Mouse (Mus musculus) MEL (cell line): Measurements from ENCODE around the gene Fmo5. TPM values are rescaled to one million over a fixed set of nuclear protein-coding genes. Genes with fewer than 3 reads are reported as not detected.

Experiments
- DNase-seq: peaks from one replicate; pipeline ENCODE4 v3.0.0; 2011; ENCODE audit warnings: low read depth, low spot score
- H3K27ac ChIP-seq: 2 replicates; pipeline ENCODE4 v1.5.1; 2012; ENCODE audit warnings: low read depth, mild to moderate bottlenecking, control low read depth, low read length, moderate library complexity; ENCODE audit not compliant: control insufficient read depth
- H3K27me3 ChIP-seq, 2 experiments: fragments of 150-350 bp in 1 of 2; sonication (generic) in 1 of 2; 2 replicates each; pipeline ENCODE4 v1.6.1; 2012; ENCODE audit warnings: low read length in 2 of 2, mild to moderate bottlenecking in 2 of 2, improper control_type of control experiment in 1 of 2, moderate library complexity in 1 of 2; ENCODE audit not compliant: insufficient read depth in 2 of 2, control insufficient read depth in 1 of 2
- H3K36me3 ChIP-seq, 2 experiments: 2 replicates each; pipeline ENCODE4 v1.6.1; 2012 to 2014; ENCODE audit warnings: low read length in 2 of 2, improper control_type of control experiment in 1 of 2, inconsistent platforms in 1 of 2, mild to moderate bottlenecking in 1 of 2; ENCODE audit not compliant: insufficient read depth in 2 of 2, control insufficient read depth in 1 of 2
- H3K4me1 ChIP-seq, 2 experiments: fragments of 150-350 bp in 1 of 2; sonication (generic) in 1 of 2; 2 replicates each; pipeline ENCODE4 v1.6.1; 2012; ENCODE audit warnings: low read length in 2 of 2, improper control_type of control experiment in 1 of 2, mild to moderate bottlenecking in 1 of 2; ENCODE audit not compliant: insufficient read depth in 2 of 2, control insufficient read depth in 1 of 2
- H3K4me3 ChIP-seq, 2 experiments: fragments of 150-350 bp in 1 of 2; sonication (generic) in 1 of 2; 2 replicates each; pipeline ENCODE4 v1.5.1; 2012; ENCODE audit warnings: low read depth in 2 of 2, low read length in 2 of 2, mild to moderate bottlenecking in 2 of 2, moderate library complexity in 2 of 2, control low read depth in 1 of 2, improper control_type of control experiment in 1 of 2; ENCODE audit not compliant: control insufficient read depth in 1 of 2, insufficient read depth in 1 of 2
- H3K79me2 ChIP-seq: 2 replicates; pipeline ENCODE4 v1.6.1; 2012; ENCODE audit warnings: mild to moderate bottlenecking, low read length, moderate library complexity; ENCODE audit not compliant: control insufficient read depth, poor library complexity, insufficient read depth
- H3K9ac ChIP-seq: 2 replicates; pipeline ENCODE4 v1.6.1; 2012; ENCODE audit warnings: low read depth, mild to moderate bottlenecking, control low read depth, low read length, moderate library complexity; ENCODE audit not compliant: control insufficient read depth, poor library complexity, severe bottlenecking
- H3K9me3 ChIP-seq: fragments of 150-350 bp; sonication (generic); replicated peaks from 2 replicates; pipeline ENCODE4 v1.6.1; 2012; ENCODE audit warnings: mild to moderate bottlenecking, low read length, improper control_type of control experiment, moderate library complexity; ENCODE audit not compliant: insufficient read depth
- BHLHE40 ChIP-seq: IDR thresholded peaks from 2 replicates; pipeline ENCODE4 v1.6.1; 2012; ENCODE audit warnings: low read depth, mild to moderate bottlenecking, inconsistent platforms, low read length, improper control_type of control experiment, borderline replicate concordance
- CHD1 ChIP-seq: IDR thresholded peaks from 2 replicates; pipeline ENCODE4 v1.6.1; 2012; ENCODE audit warnings: low read depth, mild to moderate bottlenecking, inconsistent platforms, low read length, improper control_type of control experiment
- ETS1 ChIP-seq: IDR thresholded peaks from 2 replicates; pipeline ENCODE4 v1.6.1; 2012; ENCODE audit warnings: low read depth, mild to moderate bottlenecking, inconsistent platforms, low read length, improper control_type of control experiment, moderate library complexity
- MAFK ChIP-seq: IDR thresholded peaks from 2 replicates; pipeline ENCODE4 v1.6.1; 2011; ENCODE audit warnings: low read depth, mild to moderate bottlenecking, low read length, improper control_type of control experiment, borderline replicate concordance
- MXI1 ChIP-seq: IDR thresholded peaks from 2 replicates; pipeline ENCODE4 v1.6.1; 2011; ENCODE audit warnings: mild to moderate bottlenecking, low read depth, low read length, improper control_type of control experiment
- MYB ChIP-seq: IDR thresholded peaks from 2 replicates; pipeline ENCODE4 v1.6.1; 2011; ENCODE audit warnings: mild to moderate bottlenecking, low read depth, low read length, improper control_type of control experiment
- NRF1 ChIP-seq: IDR thresholded peaks from 2 replicates; pipeline ENCODE4 v1.6.1; 2014; ENCODE audit warnings: low read depth, mild to moderate bottlenecking, inconsistent platforms, low read length, improper control_type of control experiment, moderate library complexity; ENCODE audit not compliant: poor library complexity, insufficient read depth, severe bottlenecking
- POLR2A ChIP-seq, 2 experiments: IDR thresholded peaks; 2 replicates each; pipeline ENCODE4 v1.6.1; 2011 to 2012; ENCODE audit warnings: low read length in 2 of 2, mild to moderate bottlenecking in 2 of 2, control low read depth in 1 of 2, improper control_type of control experiment in 1 of 2, low read depth in 1 of 2, moderate library complexity in 1 of 2; ENCODE audit not compliant: control insufficient read depth in 1 of 2, insufficient read depth in 1 of 2, poor library complexity in 1 of 2
- RCOR1 ChIP-seq: IDR thresholded peaks from 2 replicates; pipeline ENCODE4 v1.6.1; 2012; ENCODE audit warnings: low read depth, mild to moderate bottlenecking, inconsistent platforms, low read length, improper control_type of control experiment
- SIN3A ChIP-seq: IDR thresholded peaks from 2 replicates; pipeline ENCODE4 v1.6.1; 2012; ENCODE audit warnings: low read length, improper control_type of control experiment, inconsistent platforms
- SMC3 ChIP-seq: IDR thresholded peaks from 2 replicates; pipeline ENCODE4 v1.6.1; 2011; ENCODE audit warnings: low read depth, low read length, improper control_type of control experiment
- TCF12 ChIP-seq: IDR thresholded peaks from 2 replicates; pipeline ENCODE4 v1.6.1; 2014; ENCODE audit warnings: low read depth, mild to moderate bottlenecking, inconsistent platforms, low read length, improper control_type of control experiment, moderate library complexity
- UBTF ChIP-seq: IDR thresholded peaks from 2 replicates; pipeline ENCODE4 v1.6.1; 2012; ENCODE audit warnings: low read depth, mild to moderate bottlenecking, inconsistent platforms, low read length, improper control_type of control experiment, moderate library complexity, borderline replicate concordance; ENCODE audit not compliant: insufficient read depth
- USF2 ChIP-seq, 2 experiments: IDR thresholded peaks; 2 replicates each; pipeline ENCODE4 v1.6.1; 2011 to 2012; ENCODE audit warnings: improper control_type of control experiment in 2 of 2, low read length in 2 of 2, borderline replicate concordance in 1 of 2, inconsistent platforms in 1 of 2, low read depth in 1 of 2, mild to moderate bottlenecking in 1 of 2; ENCODE audit not compliant: insufficient read depth in 1 of 2
- ZMIZ1 ChIP-seq: IDR thresholded peaks from 2 replicates; pipeline ENCODE4 v1.6.1; 2012; ENCODE audit warnings: low read depth, mild to moderate bottlenecking, inconsistent platforms, low read length, improper control_type of control experiment, moderate library complexity
- polyA plus RNA-seq, 2 experiments: library from polyadenylated mRNA; stranded (reverse) in 1 of 2; unstranded in 1 of 2; fragments of >175 nt in 1 of 2; fragments of >200 nt in 1 of 2; gene quantifications; 2 replicates each; pipeline versions ENCODE4 v1.2.1 to v1.2.4; 2012; ENCODE audit warnings: low replicate concordance in 2 of 2, low read depth in 1 of 2; ENCODE audit not compliant: insufficient read length in 2 of 2, insufficient read depth in 1 of 2, missing spikeins in 1 of 2
- total RNA-seq: library from RNA; depleted of rRNA; stranded (reverse); fragments of 300-350 nt; gene quantifications from 2 replicates; pipeline ENCODE4 v1.2.3, GENCODE M21; 2012

Gene Fmo5
- total and polyA plus RNA-seq, 3 experiments, result 0.12 to 0.39 TPM; not detected in 1

DNA sequence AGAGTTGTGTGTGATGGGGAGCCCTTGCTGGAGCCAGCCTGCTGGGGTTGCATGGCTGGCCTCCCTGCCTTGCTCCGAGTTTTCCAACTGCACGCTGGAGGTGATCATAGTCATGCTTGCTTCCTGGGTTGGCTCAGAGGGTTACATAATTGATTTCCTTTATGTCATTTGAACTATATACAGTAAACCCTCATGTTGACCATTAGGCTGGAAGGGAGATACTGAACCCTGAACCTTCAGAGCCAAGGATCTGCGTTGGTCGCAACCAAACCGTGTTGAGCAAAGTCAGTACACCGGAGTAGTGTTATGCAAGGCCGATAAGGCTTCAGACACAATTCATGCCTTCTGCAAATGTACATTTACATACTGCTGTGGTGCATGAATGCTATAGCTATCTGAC, 711 bp upstream of the Fmo5 start:
- Histone ChIP-seq H3K36me3 (peaks cover 0 to 6% of the 10 kb centered on the region in 2 experiments; a peak in 2 of 4 replicates), H3K27ac (no peak overlapping the region)
- no peak for DNase-seq
- TF ChIP-seq SMC3, result no peak
- no peak for TF ChIP-seq MYB
- no peak for TF ChIP-seq RCOR1
- no peak for TF ChIP-seq USF2 (IDR thresholded peaks at IDR 0.05; ENCODE audit: borderline replicate concordance in 1 of 2, insufficient read depth in 1 of 2, low read depth in 1 of 2, low read length in 2 of 2)
- TF ChIP-seq POLR2A (IDR thresholded peaks at IDR 0.05; ENCODE audit: control insufficient read depth in 1 of 2, insufficient read depth in 1 of 2, low read depth in 1 of 2, low read length in 2 of 2, poor library complexity in 1 of 2), result no peak
- TF ChIP-seq SIN3A, result no peak
- no peak for TF ChIP-seq BHLHE40
- no peak for TF ChIP-seq CHD1
- TF ChIP-seq, all 39 proteins: peak for 0
- H3K27me3 ChIP-seq, result peaks cover 10 to 13% of the 10 kb centered on the region in 2 experiments
- H3K4me3 ChIP-seq, result peak overlapping the region in 1 of 2 experiments; percentile 28; a peak in 2 of 4 replicates
- no peaks in the 10 kb centered on the region for H3K79me2 ChIP-seq
- H3K4me1 ChIP-seq, result peaks cover 2 to 12% of the 10 kb centered on the region in 2 experiments; a peak in 3 of 4 replicates
- H3K9ac ChIP-seq, result no peak overlapping the region
- no peaks in the 10 kb centered on the region for H3K9me3 ChIP-seq

DNA sequence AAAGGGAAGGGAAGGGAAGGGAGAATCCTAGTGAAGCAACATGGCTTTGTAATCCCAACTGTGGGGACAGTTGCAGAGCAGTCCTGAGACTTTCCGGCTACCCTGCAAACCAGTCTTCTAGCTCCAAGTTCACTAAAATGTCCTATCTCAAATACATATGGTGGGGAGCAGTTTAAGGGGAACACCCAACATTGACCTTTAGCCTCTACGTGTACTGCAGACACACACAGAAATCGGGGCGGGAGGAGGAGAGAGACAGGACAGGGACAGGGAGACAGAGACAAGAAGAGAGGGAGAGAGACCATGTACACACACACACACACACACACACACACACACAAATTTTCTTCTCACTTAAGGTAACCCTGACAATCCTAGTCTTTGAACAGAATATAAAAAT, 1.3 kb downstream of the Fmo5 start:
- Histone ChIP-seq H3K27ac (no peak overlapping the region), H3K9me3 (no peaks in the 10 kb centered on the region), H3K4me1 (peaks cover 2 to 12% of the 10 kb centered on the region in 2 experiments; a peak in 3 of 4 replicates), H3K27me3 (peaks cover 6 to 8% of the 10 kb centered on the region in 2 experiments), H3K4me3 (no peak overlapping the region), H3K79me2 (no peaks in the 10 kb centered on the region), H3K36me3 (peaks cover 0 to 6% of the 10 kb centered on the region in 2 experiments; a peak in 2 of 4 replicates), H3K9ac (no peak overlapping the region)
- no peak for DNase-seq
- no peak for TF ChIP-seq TCF12
- TF ChIP-seq ETS1, result no peak
- TF ChIP-seq MAFK, result no peak
- no peak for TF ChIP-seq MXI1
- TF ChIP-seq UBTF, result no peak
- TF ChIP-seq NRF1, result no peak
- no peak for TF ChIP-seq ZMIZ1
- TF ChIP-seq BHLHE40, result no peak
